Mouse (Mus musculus): ENCODE measurements at regions not wholly inside any gene's neighbourhood (a gene's known extent, or its start where the extent isn't known, plus 50 kb on each side); places are given as distances from the start of the nearest gene placed in this dataset.

- H3K27ac ChIP-seq (ENCODE audit: insufficient read depth, low read depth, low read length, poor library complexity, severe bottlenecking): no peak overlapping the region
- in situ Hi-C loops (cut with MboI; ENCODE audit: low sequenced_read_pairs in 2 of 2, unreplicated experiment in 2 of 2): no loop called here
- TF ChIP-seq MAFK (IDR thresholded peaks at IDR 0.05; ENCODE audit: insufficient read depth, low read depth, low read length) (no peak), HCFC1 (IDR thresholded peaks at IDR 0.05; ENCODE audit: borderline replicate concordance, insufficient read depth, low read length) (no peak), CHD2 (IDR thresholded peaks at IDR 0.05; ENCODE audit: low read depth, low read length) (no peak), ZC3H11A (IDR thresholded peaks at IDR 0.05; ENCODE audit: borderline replicate concordance, low read depth, low read length) (no peak), ZNF384 (IDR thresholded peaks at IDR 0.05; ENCODE audit: low read depth, low read length) (no peak)
- DNase-seq (ENCODE audit: low read depth, low spot score): no peak
- H3K9me3 ChIP-seq (ENCODE audit: control insufficient read depth, insufficient read depth, low read depth, low read length): no peaks in the 10 kb centered on the region
- H3K4me3 ChIP-seq (ENCODE audit: insufficient read depth in 1 of 2, low read depth in 1 of 2, low read length in 2 of 2, poor library complexity in 1 of 2, severe bottlenecking in 1 of 2): no peak overlapping the region
- peaks cover 0 to 4% of the 10 kb centered on the region in 2 experiments; a peak in 1 of 4 replicates for H3K4me1 ChIP-seq (ENCODE audit: control insufficient read depth in 2 of 2, insufficient read depth in 2 of 2, low read length in 2 of 2, poor library complexity in 1 of 2)
- H3K36me3 ChIP-seq (ENCODE audit: control insufficient read depth, insufficient read depth, low read length, poor library complexity, severe bottlenecking): no peaks in the 10 kb centered on the region
- no peak overlapping the region for H3K9ac ChIP-seq (ENCODE audit: insufficient read depth, low read depth, low read length, poor library complexity, severe bottlenecking)
Observed at GRCm38 (mm10) chr13:26009131-26009530, 738.8 kb upstream of the Nrsn1 start.

- H3K9me3 ChIP-seq (ENCODE audit: control insufficient read depth, insufficient read depth, low read depth, low read length): no peaks in the 10 kb centered on the region
- peak; percentile 42 for DNase-seq (ENCODE audit: low read depth, low spot score)
- H3K27ac ChIP-seq (ENCODE audit: insufficient read depth, low read depth, low read length, poor library complexity, severe bottlenecking): peak overlapping the region; percentile 18; the same call in 1 of the 2 replicates
- H3K4me1 ChIP-seq (ENCODE audit: control insufficient read depth in 2 of 2, insufficient read depth in 2 of 2, low read length in 2 of 2, poor library complexity in 1 of 2): peaks cover 0 to 4% of the 10 kb centered on the region in 2 experiments; a peak in 1 of 4 replicates
- no peak overlapping the region for H3K4me3 ChIP-seq (ENCODE audit: insufficient read depth in 1 of 2, low read depth in 1 of 2, low read length in 2 of 2, poor library complexity in 1 of 2, severe bottlenecking in 1 of 2)
- H3K9ac ChIP-seq (ENCODE audit: insufficient read depth, low read depth, low read length, poor library complexity, severe bottlenecking): no peak overlapping the region
- TF ChIP-seq HCFC1 (IDR thresholded peaks at IDR 0.05; ENCODE audit: borderline replicate concordance, insufficient read depth, low read length): no peak
- TF ChIP-seq CHD2 (IDR thresholded peaks at IDR 0.05; ENCODE audit: low read depth, low read length): no peak
- TF ChIP-seq ZNF384 (IDR thresholded peaks at IDR 0.05; ENCODE audit: low read depth, low read length): no peak
- TF ChIP-seq ZC3H11A (IDR thresholded peaks at IDR 0.05; ENCODE audit: borderline replicate concordance, low read depth, low read length): no peak
- no peak for TF ChIP-seq MAFK (IDR thresholded peaks at IDR 0.05; ENCODE audit: insufficient read depth, low read depth, low read length)
- no peaks in the 10 kb centered on the region for H3K36me3 ChIP-seq (ENCODE audit: control insufficient read depth, insufficient read depth, low read length, poor library complexity, severe bottlenecking)
- in situ Hi-C loops (cut with MboI; ENCODE audit: low sequenced_read_pairs in 2 of 2, unreplicated experiment in 2 of 2): no loop called here
Observed at GRCm38 (mm10) chr13:26004768-26005560, 734.7 kb upstream of the Nrsn1 start.

- Histone ChIP-seq H3K4me3 (ENCODE audit: insufficient read depth in 1 of 2, low read depth in 1 of 2, low read length in 2 of 2, poor library complexity in 1 of 2, severe bottlenecking in 1 of 2) (no peak overlapping the region), H3K27ac (ENCODE audit: insufficient read depth, low read depth, low read length, poor library complexity, severe bottlenecking) (no peak overlapping the region), H3K36me3 (ENCODE audit: control insufficient read depth, insufficient read depth, low read length, poor library complexity, severe bottlenecking) (no peaks in the 10 kb centered on the region), H3K9me3 (ENCODE audit: control insufficient read depth, insufficient read depth, low read depth, low read length) (no peaks in the 10 kb centered on the region), H3K4me1 (ENCODE audit: control insufficient read depth in 2 of 2, insufficient read depth in 2 of 2, low read length in 2 of 2, poor library complexity in 1 of 2) (no peaks in the 10 kb centered on the region), H3K9ac (ENCODE audit: insufficient read depth, low read depth, low read length, poor library complexity, severe bottlenecking) (no peak overlapping the region)
- in situ Hi-C loops (cut with MboI; ENCODE audit: low sequenced_read_pairs in 2 of 2, unreplicated experiment in 2 of 2): no loop called here
- DNase-seq (ENCODE audit: low read depth, low spot score): no peak
- no peak for TF ChIP-seq ZC3H11A (IDR thresholded peaks at IDR 0.05; ENCODE audit: borderline replicate concordance, low read depth, low read length)
- TF ChIP-seq CHD2 (IDR thresholded peaks at IDR 0.05; ENCODE audit: low read depth, low read length): no peak
- TF ChIP-seq MAFK (IDR thresholded peaks at IDR 0.05; ENCODE audit: insufficient read depth, low read depth, low read length): no peak
Observed at GRCm38 (mm10) chr13:25993526-25993925, 723.2 kb upstream of the Nrsn1 start.

GRCm38 (mm10) chr13:25989067-25989756, 718.9 kb upstream of the Nrsn1 start:
- in situ Hi-C loops (cut with MboI; ENCODE audit: low sequenced_read_pairs in 2 of 2, unreplicated experiment in 2 of 2): no loop called here
- no peak overlapping the region for H3K27ac ChIP-seq (ENCODE audit: insufficient read depth, low read depth, low read length, poor library complexity, severe bottlenecking)
- H3K9me3 ChIP-seq (ENCODE audit: control insufficient read depth, insufficient read depth, low read depth, low read length): no peaks in the 10 kb centered on the region
- no peak overlapping the region for H3K4me3 ChIP-seq (ENCODE audit: insufficient read depth in 1 of 2, low read depth in 1 of 2, low read length in 2 of 2, poor library complexity in 1 of 2, severe bottlenecking in 1 of 2)
- TF ChIP-seq MAFK (IDR thresholded peaks at IDR 0.05; ENCODE audit: insufficient read depth, low read depth, low read length) (no peak), ZNF384 (IDR thresholded peaks at IDR 0.05; ENCODE audit: low read depth, low read length) (no peak), ZC3H11A (IDR thresholded peaks at IDR 0.05; ENCODE audit: borderline replicate concordance, low read depth, low read length) (no peak), HCFC1 (IDR thresholded peaks at IDR 0.05; ENCODE audit: borderline replicate concordance, insufficient read depth, low read length) (no peak), CHD2 (IDR thresholded peaks at IDR 0.05; ENCODE audit: low read depth, low read length) (no peak)
- H3K9ac ChIP-seq (ENCODE audit: insufficient read depth, low read depth, low read length, poor library complexity, severe bottlenecking): no peak overlapping the region
- no peaks in the 10 kb centered on the region for H3K36me3 ChIP-seq (ENCODE audit: control insufficient read depth, insufficient read depth, low read length, poor library complexity, severe bottlenecking)
- no peak for DNase-seq (ENCODE audit: low read depth, low spot score)
- H3K4me1 ChIP-seq (ENCODE audit: control insufficient read depth in 2 of 2, insufficient read depth in 2 of 2, low read length in 2 of 2, poor library complexity in 1 of 2): no peaks in the 10 kb centered on the region
